Mouse (Mus musculus): ENCODE measurements around the gene Ttc34. TPM values are rescaled to one million over a fixed set of nuclear protein-coding genes. Genes with fewer than 3 reads are reported as not detected.
A peak's percentile ranks its signal among the peaks of the same experiment; 100 is the strongest.

Ttc34 gene
- polyA plus RNA-seq, 1 experiment from 2014 or later = 0.30 TPM

GRCm38 (mm10) chr4:154885416-154885815, 48.2 kb downstream of the Ttc34 start:
- no peaks in the 10 kb centered on the region for H3K4me1 ChIP-seq (replicated peaks; ENCODE audit: insufficient read depth, low read length)
- no peaks in the 10 kb centered on the region for H3K27me3 ChIP-seq (ENCODE audit: insufficient read depth, low read length)
- DNase-seq (ENCODE audit: low spot score) = no peak
- H3K4me2 ChIP-seq (ENCODE audit: low read length) = no peak overlapping the region
- WGBS = 86% methylated on average over 11 of the region's 11 CpGs
- no peak for ATAC-seq (replicated peaks; ENCODE audit: low FRiP score, low read depth)
- no peak overlapping the region for H3K9ac ChIP-seq (ENCODE audit: low read depth, low read length)
- H3K27ac ChIP-seq = no peak overlapping the region
- no peak for TF ChIP-seq CTCF (IDR thresholded peaks at IDR 0.05; ENCODE audit: low read depth)
- H3K4me3 ChIP-seq (replicated peaks; ENCODE audit: low read depth, low read length) = no peak overlapping the region
- no peaks in the 10 kb centered on the region for H3K9me3 ChIP-seq (replicated peaks; ENCODE audit: low read length)
- no peaks in the 10 kb centered on the region for H3K36me3 ChIP-seq (ENCODE audit: insufficient read depth, low read length)

- no peaks in the 10 kb centered on the region for H3K4me1 ChIP-seq (replicated peaks; ENCODE audit: insufficient read depth, low read length)
- no peak overlapping the region for H3K4me2 ChIP-seq (ENCODE audit: low read length)
- H3K36me3 ChIP-seq (ENCODE audit: insufficient read depth, low read length) = no peaks in the 10 kb centered on the region
- H3K4me3 ChIP-seq (replicated peaks; ENCODE audit: low read depth, low read length) = no peak overlapping the region
- H3K9ac ChIP-seq (ENCODE audit: low read depth, low read length) = no peak overlapping the region
- no peak overlapping the region for H3K27ac ChIP-seq
- WGBS = 56% methylated on average over 13 of the region's 13 CpGs
- no peaks in the 10 kb centered on the region for H3K27me3 ChIP-seq (ENCODE audit: insufficient read depth, low read length)
- peak; percentile 25 for DNase-seq (ENCODE audit: low spot score)
- no peaks in the 10 kb centered on the region for H3K9me3 ChIP-seq (replicated peaks; ENCODE audit: low read length)
- no peak for ATAC-seq (replicated peaks; ENCODE audit: low FRiP score, low read depth)
- no peak for TF ChIP-seq CTCF (IDR thresholded peaks at IDR 0.05; ENCODE audit: low read depth)
These were observed 49.8 kb downstream of the Ttc34 start for GRCm38 (mm10) chr4:154886876-154887592.

- no peak overlapping the region for H3K4me2 ChIP-seq (ENCODE audit: low read length)
- no peak overlapping the region for H3K4me3 ChIP-seq (replicated peaks; ENCODE audit: low read depth, low read length)
- no peaks in the 10 kb centered on the region for H3K9me3 ChIP-seq (replicated peaks; ENCODE audit: low read length)
- no peak for TF ChIP-seq CTCF (IDR thresholded peaks at IDR 0.05; ENCODE audit: low read depth)
- H3K9ac ChIP-seq (ENCODE audit: low read depth, low read length) = no peak overlapping the region
- H3K36me3 ChIP-seq (ENCODE audit: insufficient read depth, low read length) = no peaks in the 10 kb centered on the region
- no peaks in the 10 kb centered on the region for H3K27me3 ChIP-seq (ENCODE audit: insufficient read depth, low read length)
- 65% methylated on average over 15 of the region's 15 CpGs for WGBS
- no peak; the same call in 1 of the 2 replicates for ATAC-seq (replicated peaks; ENCODE audit: low FRiP score, low read depth)
- H3K4me1 ChIP-seq (replicated peaks; ENCODE audit: insufficient read depth, low read length) = no peaks in the 10 kb centered on the region
- no peak overlapping the region for H3K27ac ChIP-seq
- DNase-seq (ENCODE audit: low spot score) = no peak
These were observed 50.5 kb downstream of the Ttc34 start for GRCm38 (mm10) chr4:154887593-154888250.

- no peaks in the 10 kb centered on the region for H3K36me3 ChIP-seq (ENCODE audit: insufficient read depth, low read length)
- H3K9me3 ChIP-seq (replicated peaks; ENCODE audit: low read length) = no peaks in the 10 kb centered on the region
- 86% methylated on average over 14 of the region's 14 CpGs for WGBS
- H3K27ac ChIP-seq = no peak overlapping the region
- ATAC-seq (replicated peaks; ENCODE audit: low FRiP score, low read depth) (no peak), DNase-seq (ENCODE audit: low spot score) (no peak)
- H3K4me1 ChIP-seq (replicated peaks; ENCODE audit: insufficient read depth, low read length) = no peaks in the 10 kb centered on the region
- no peaks in the 10 kb centered on the region for H3K27me3 ChIP-seq (ENCODE audit: insufficient read depth, low read length)
- no peak overlapping the region for H3K4me2 ChIP-seq (ENCODE audit: low read length)
- H3K9ac ChIP-seq (ENCODE audit: low read depth, low read length) = no peak overlapping the region
- H3K4me3 ChIP-seq (replicated peaks; ENCODE audit: low read depth, low read length) = no peak overlapping the region
- TF ChIP-seq CTCF (IDR thresholded peaks at IDR 0.05; ENCODE audit: low read depth) = no peak
These were observed 53.6 kb downstream of the Ttc34 start for GRCm38 (mm10) chr4:154890887-154891286.

GRCm38 (mm10) chr4:154895549-154895948, 58.3 kb downstream of the Ttc34 start:
- DNase-seq (ENCODE audit: low spot score) (no peak), ATAC-seq (replicated peaks; ENCODE audit: low FRiP score, low read depth) (no peak)
- 82% methylated on average over 5 of the region's 5 CpGs for WGBS
- no peaks in the 10 kb centered on the region for H3K9me3 ChIP-seq (replicated peaks; ENCODE audit: low read length)
- no peak overlapping the region for H3K27ac ChIP-seq
- no peaks in the 10 kb centered on the region for H3K36me3 ChIP-seq (ENCODE audit: insufficient read depth, low read length)
- H3K4me1 ChIP-seq (replicated peaks; ENCODE audit: insufficient read depth, low read length) = peaks cover 12% of the 10 kb centered on the region
- H3K4me2 ChIP-seq (ENCODE audit: low read length) = no peak overlapping the region
- H3K4me3 ChIP-seq (replicated peaks; ENCODE audit: low read depth, low read length) = no peak overlapping the region
- H3K27me3 ChIP-seq (ENCODE audit: insufficient read depth, low read length) = no peaks in the 10 kb centered on the region
- H3K9ac ChIP-seq (ENCODE audit: low read depth, low read length) = no peak overlapping the region
- no peak for TF ChIP-seq CTCF (IDR thresholded peaks at IDR 0.05; ENCODE audit: low read depth)

GRCm38 (mm10) chr4:154897676-154898465, 60.6 kb downstream of the Ttc34 start:
- ATAC-seq (replicated peaks; ENCODE audit: low FRiP score, low read depth) (no peak), DNase-seq (ENCODE audit: low spot score) (no peak)
- Histone ChIP-seq H3K36me3 (ENCODE audit: insufficient read depth, low read length) (no peaks in the 10 kb centered on the region), H3K4me3 (replicated peaks; ENCODE audit: low read depth, low read length) (peak overlapping the region; percentile 51), H3K27ac (no peak overlapping the region), H3K27me3 (ENCODE audit: insufficient read depth, low read length) (no peaks in the 10 kb centered on the region), H3K9me3 (replicated peaks; ENCODE audit: low read length) (no peaks in the 10 kb centered on the region), H3K4me1 (replicated peaks; ENCODE audit: insufficient read depth, low read length) (peaks cover 12% of the 10 kb centered on the region), H3K4me2 (ENCODE audit: low read length) (peak overlapping the region; percentile 95), H3K9ac (ENCODE audit: low read depth, low read length) (peak overlapping the region; percentile 59)
- no peak for TF ChIP-seq CTCF (IDR thresholded peaks at IDR 0.05; ENCODE audit: low read depth)
- 64% methylated on average over 6 of the region's 6 CpGs for WGBS

Data from kidney, postnatal 0 days (tissue).